Mouse (Mus musculus): ENCODE data around the gene Cdkn2d. TPM values are rescaled to one million over a fixed set of nuclear protein-coding genes. Genes with fewer than 3 reads are reported as not detected.
A peak's percentile ranks its signal among the peaks of the same experiment; 100 is the strongest.

The Cdkn2d gene
- polyA plus RNA-seq, 1 experiment from 2014 or later, result 101 TPM

DNA sequence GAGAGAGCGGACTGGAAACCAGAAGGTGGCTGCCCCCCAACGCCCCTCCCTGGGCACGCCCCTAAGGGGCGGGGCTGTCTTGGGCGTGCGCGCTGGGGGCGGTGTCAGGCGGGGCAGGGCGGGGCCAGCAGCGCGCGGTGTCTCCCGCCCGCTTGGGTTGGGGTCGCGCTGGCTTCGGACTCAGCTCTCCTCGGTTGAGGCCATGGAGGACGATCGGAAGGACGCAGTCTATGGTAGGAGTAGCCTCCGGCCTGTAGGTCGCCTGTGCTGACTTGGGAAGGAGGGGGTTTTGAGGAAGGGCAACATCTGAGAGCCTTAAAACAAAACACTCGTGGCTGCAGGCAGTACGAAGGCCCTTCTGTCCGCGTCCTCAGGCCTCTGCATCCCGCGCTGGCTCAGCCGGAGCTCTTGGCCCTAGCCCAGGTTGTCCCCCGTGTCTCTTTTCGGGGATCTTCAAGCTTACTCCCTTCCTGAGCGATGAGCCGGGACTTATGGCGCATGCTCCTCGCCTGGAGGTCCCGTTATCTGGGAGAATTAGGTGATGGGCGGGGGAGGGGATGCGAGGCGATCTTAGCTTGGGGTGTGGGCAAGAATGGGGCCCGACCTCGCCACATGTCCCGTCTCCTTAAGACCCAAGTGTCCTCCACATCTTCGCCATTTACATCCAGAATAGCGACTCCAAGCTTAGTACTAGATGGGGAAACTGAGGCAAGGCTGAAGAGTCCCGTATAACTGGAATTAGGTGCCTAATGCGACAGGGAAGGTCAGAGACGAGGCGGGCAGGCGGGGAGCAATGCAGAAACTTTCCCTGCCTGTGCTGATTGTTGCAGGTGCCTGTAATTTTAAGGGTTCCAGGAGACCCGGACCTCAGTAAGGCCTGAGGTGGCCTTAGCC is 29.7 kb upstream of the Cdkn2d start, which contains the start of gene Slc44a2:
Slc44a2 (plus strand) TSS at position 80 of the 894 bp plus-strand sequence.
- Histone ChIP-seq H3K4me2 (ENCODE audit: low read length) (peak within 1 kb of the TSS; percentile 70), H3K27ac (ENCODE audit: low read depth, low read length) (peak within 1 kb of the TSS; percentile 18; the same call in 1 of the 2 replicates), H3K4me1 (ENCODE audit: control insufficient read depth, insufficient read depth, low read length) (peaks cover 12% of the 10 kb centered on the region), H3K9ac (ENCODE audit: low read length) (peak within 1 kb of the TSS; percentile 89), H3K36me3 (ENCODE audit: control insufficient read depth, insufficient read depth, low read length) (no peaks in the 10 kb centered on the region), H3K27me3 (replicated peaks; ENCODE audit: control insufficient read depth, insufficient read depth, low read length) (no peaks in the 10 kb centered on the region), H3K9me3 (replicated peaks; ENCODE audit: control insufficient read depth, low read length) (no peaks in the 10 kb centered on the region), H3K4me3 (ENCODE audit: low read depth, low read length) (peak within 1 kb of the TSS; percentile 83)
- WGBS, result under 1% methylated on average over 52 of the region's 52 CpGs
- DNase-seq (ENCODE audit: low spot score) (peak; percentile 87), ATAC-seq (peak; percentile 96)

DNA sequence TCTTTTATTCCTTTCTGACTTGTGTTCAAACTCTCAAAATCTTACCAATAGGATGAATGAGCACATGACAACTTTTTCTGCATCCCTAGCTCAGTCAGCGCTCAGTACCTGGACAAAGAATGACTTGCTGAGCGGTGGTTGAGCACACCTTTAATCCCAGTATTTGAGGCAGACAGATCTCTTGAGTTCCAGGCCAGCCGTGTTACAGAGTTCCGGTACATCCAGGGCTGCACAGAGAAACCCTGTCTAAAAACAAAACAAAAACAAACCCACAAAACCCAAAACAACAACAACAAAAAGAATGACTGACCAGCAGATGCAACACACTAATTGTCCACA is 29.0 kb upstream of the Cdkn2d start:
- ATAC-seq (peak; percentile 60; the same call in 1 of the 2 replicates), DNase-seq (ENCODE audit: low spot score) (no peak)
- Histone ChIP-seq H3K9ac (ENCODE audit: low read length) (peak overlapping the region; percentile 89), H3K4me2 (ENCODE audit: low read length) (peak overlapping the region; percentile 70), H3K9me3 (replicated peaks; ENCODE audit: control insufficient read depth, low read length) (no peaks in the 10 kb centered on the region), H3K27me3 (replicated peaks; ENCODE audit: control insufficient read depth, insufficient read depth, low read length) (no peaks in the 10 kb centered on the region), H3K4me3 (ENCODE audit: low read depth, low read length) (peak overlapping the region; percentile 83), H3K27ac (ENCODE audit: low read depth, low read length) (no peak overlapping the region), H3K36me3 (ENCODE audit: control insufficient read depth, insufficient read depth, low read length) (no peaks in the 10 kb centered on the region), H3K4me1 (ENCODE audit: control insufficient read depth, insufficient read depth, low read length) (peaks cover 12% of the 10 kb centered on the region)
- 19% methylated on average over 4 of the region's 4 CpGs for WGBS

DNA sequence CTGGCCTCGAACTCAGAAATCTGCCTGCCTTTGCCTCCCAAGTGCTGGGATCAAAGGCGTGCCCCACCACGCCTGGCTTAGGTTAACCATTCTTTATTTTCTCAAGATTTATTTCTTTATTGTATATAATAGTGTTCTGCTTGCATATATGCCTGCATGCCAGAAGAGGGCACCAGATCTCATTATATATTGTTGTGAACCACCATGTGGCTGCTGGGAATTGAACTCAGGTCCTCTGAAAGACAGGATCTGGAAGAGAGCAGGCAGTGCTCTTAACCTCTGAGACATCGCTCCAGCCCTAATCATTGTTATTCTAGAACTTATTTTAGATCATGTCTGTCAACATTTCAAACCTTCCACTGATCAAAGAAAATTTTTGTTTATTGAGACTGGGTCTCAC is 28.3 kb upstream of the Cdkn2d start:
- Histone ChIP-seq H3K4me1 (ENCODE audit: control insufficient read depth, insufficient read depth, low read length) (peaks cover 12% of the 10 kb centered on the region), H3K27me3 (replicated peaks; ENCODE audit: control insufficient read depth, insufficient read depth, low read length) (no peaks in the 10 kb centered on the region), H3K9ac (ENCODE audit: low read length) (no peak overlapping the region), H3K4me2 (ENCODE audit: low read length) (no peak overlapping the region), H3K27ac (ENCODE audit: low read depth, low read length) (no peak overlapping the region), H3K4me3 (ENCODE audit: low read depth, low read length) (no peak overlapping the region), H3K36me3 (ENCODE audit: control insufficient read depth, insufficient read depth, low read length) (no peaks in the 10 kb centered on the region), H3K9me3 (replicated peaks; ENCODE audit: control insufficient read depth, low read length) (no peaks in the 10 kb centered on the region)
- ATAC-seq (no peak), DNase-seq (ENCODE audit: low spot score) (no peak)
- 96% methylated on average over 4 of the region's 4 CpGs for WGBS

DNA sequence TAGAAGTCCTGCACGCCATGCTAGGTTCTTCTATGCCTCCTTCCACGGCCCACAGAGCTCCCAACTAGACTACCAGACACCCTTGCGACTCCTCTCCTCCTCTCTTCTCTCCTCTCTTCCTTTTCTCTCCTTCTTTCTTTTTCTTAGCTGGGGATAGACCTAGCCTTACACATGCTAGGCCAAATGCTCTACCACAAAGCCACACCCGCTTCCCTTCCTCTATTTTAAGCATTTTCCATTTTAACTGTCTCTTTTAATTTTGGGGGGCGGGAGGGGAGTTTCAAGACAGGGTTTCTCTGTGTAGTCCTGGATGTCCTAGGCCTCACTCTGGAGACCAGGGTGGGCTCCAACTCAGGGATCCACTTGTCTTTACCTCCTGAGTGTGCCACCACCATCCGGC is 27.6 kb upstream of the Cdkn2d start:
- ATAC-seq, result no peak
- Histone ChIP-seq H3K9me3 (replicated peaks; ENCODE audit: control insufficient read depth, low read length) (no peaks in the 10 kb centered on the region), H3K27me3 (replicated peaks; ENCODE audit: control insufficient read depth, insufficient read depth, low read length) (no peaks in the 10 kb centered on the region), H3K9ac (ENCODE audit: low read length) (no peak overlapping the region), H3K4me1 (ENCODE audit: control insufficient read depth, insufficient read depth, low read length) (peaks cover 12% of the 10 kb centered on the region), H3K4me2 (ENCODE audit: low read length) (no peak overlapping the region), H3K27ac (ENCODE audit: low read depth, low read length) (no peak overlapping the region), H3K36me3 (ENCODE audit: control insufficient read depth, insufficient read depth, low read length) (no peaks in the 10 kb centered on the region), H3K4me3 (ENCODE audit: low read depth, low read length) (no peak overlapping the region)
- WGBS, result 87% methylated on average over 6 of the region's 6 CpGs
- no peak for DNase-seq (ENCODE audit: low spot score)

DNA sequence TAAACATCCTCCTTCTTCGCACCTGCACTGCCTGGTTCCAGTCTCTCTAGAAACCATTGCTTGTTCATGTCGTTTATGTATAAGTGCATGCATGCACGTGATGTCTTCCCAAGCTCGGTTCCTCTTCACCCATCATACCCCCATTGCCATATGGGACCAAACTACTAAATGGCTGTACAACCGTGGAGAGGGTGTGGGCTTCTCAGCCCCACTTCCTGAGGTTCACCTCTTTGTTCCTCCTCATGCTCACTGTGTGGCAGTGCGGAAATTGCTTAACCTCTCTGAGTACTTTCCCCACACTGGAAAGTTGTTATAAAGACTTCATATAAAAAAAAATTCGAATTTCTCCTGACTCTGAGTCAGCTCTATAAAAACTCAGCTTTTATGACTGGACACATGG is 25.5 kb upstream of the Cdkn2d start:
- no peak for DNase-seq (ENCODE audit: low spot score)
- Histone ChIP-seq H3K36me3 (ENCODE audit: control insufficient read depth, insufficient read depth, low read length) (no peaks in the 10 kb centered on the region), H3K4me3 (ENCODE audit: low read depth, low read length) (no peak overlapping the region), H3K27me3 (replicated peaks; ENCODE audit: control insufficient read depth, insufficient read depth, low read length) (peaks cover 9% of the 10 kb centered on the region), H3K27ac (ENCODE audit: low read depth, low read length) (no peak overlapping the region), H3K9me3 (replicated peaks; ENCODE audit: control insufficient read depth, low read length) (no peaks in the 10 kb centered on the region), H3K9ac (ENCODE audit: low read length) (no peak overlapping the region), H3K4me2 (ENCODE audit: low read length) (no peak overlapping the region), H3K4me1 (ENCODE audit: control insufficient read depth, insufficient read depth, low read length) (peaks cover 8% of the 10 kb centered on the region)
- no peak for ATAC-seq
- 76% methylated on average over 7 of the region's 7 CpGs for WGBS

DNA sequence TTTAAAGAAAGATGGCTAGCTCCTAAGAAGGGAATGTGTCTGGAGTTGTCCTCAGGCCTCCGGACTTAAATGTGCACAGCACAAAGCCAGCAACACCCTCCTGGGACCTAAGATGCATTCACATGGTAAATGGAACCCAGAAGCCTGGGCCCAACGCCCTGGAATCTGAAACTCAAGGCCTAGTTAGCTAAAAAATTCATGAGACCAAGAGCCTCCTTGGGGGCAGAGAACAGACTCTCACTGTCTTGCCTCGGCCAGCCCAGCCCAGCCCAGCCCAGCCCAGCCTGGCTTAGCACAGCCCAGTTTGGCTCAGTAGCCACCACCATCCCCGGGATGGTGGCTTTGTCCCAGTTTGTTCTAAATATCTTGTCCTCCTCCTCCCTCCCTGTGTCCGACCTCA is 24.2 kb upstream of the Cdkn2d start:
- no peaks in the 10 kb centered on the region for H3K9me3 ChIP-seq (replicated peaks; ENCODE audit: control insufficient read depth, low read length)
- H3K4me2 ChIP-seq (ENCODE audit: low read length), result no peak overlapping the region
- WGBS, result 60% methylated on average over 5 of the region's 5 CpGs
- ATAC-seq, result no peak
- no peak overlapping the region for H3K27ac ChIP-seq (ENCODE audit: low read depth, low read length)
- no peak for DNase-seq (ENCODE audit: low spot score)
- H3K36me3 ChIP-seq (ENCODE audit: control insufficient read depth, insufficient read depth, low read length), result no peaks in the 10 kb centered on the region
- peaks cover 14% of the 10 kb centered on the region for H3K27me3 ChIP-seq (replicated peaks; ENCODE audit: control insufficient read depth, insufficient read depth, low read length)
- H3K9ac ChIP-seq (ENCODE audit: low read length), result no peak overlapping the region
- no peak overlapping the region for H3K4me3 ChIP-seq (ENCODE audit: low read depth, low read length)
- peaks cover 2% of the 10 kb centered on the region; the same call in 1 of the 2 replicates for H3K4me1 ChIP-seq (ENCODE audit: control insufficient read depth, insufficient read depth, low read length)

DNA sequence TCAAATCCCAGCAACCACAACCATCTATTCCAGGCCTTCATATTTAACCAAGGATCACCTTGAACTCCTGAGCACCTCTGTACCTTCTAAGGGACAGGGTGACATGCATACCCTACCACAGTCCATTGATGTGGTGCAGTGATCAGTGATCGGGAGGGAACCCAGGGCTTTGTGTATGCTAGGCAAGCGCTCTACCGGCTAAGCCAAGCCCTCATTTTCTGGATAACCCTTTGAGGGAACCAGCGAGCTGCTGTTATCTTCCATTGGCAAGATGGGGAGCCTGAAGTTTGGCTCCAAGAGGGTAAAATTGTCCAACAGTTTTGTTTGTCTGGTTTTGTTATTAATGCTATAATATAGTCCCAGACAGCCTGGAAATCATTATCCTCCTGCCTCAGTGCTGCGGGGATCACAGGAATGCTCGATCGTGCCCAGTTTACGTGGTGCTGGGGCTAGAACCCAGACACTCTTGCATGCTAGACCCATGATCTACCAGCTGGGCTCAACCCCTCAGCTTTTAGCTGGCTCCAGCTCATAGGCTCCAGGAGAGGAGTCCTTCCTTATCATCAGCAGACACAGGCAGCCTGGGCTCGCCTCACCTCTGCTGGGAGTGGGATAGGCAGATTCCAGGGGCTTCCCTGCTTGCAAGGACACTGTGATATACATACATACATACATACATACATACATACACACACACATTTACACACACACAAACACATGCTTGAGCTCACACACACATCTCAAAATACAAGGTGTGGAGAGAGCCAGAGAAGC is 23.3 kb upstream of the Cdkn2d start:
- Histone ChIP-seq H3K9ac (ENCODE audit: low read length) (no peak overlapping the region), H3K36me3 (ENCODE audit: control insufficient read depth, insufficient read depth, low read length) (no peaks in the 10 kb centered on the region), H3K4me3 (ENCODE audit: low read depth, low read length) (no peak overlapping the region), H3K27ac (ENCODE audit: low read depth, low read length) (no peak overlapping the region), H3K27me3 (replicated peaks; ENCODE audit: control insufficient read depth, insufficient read depth, low read length) (peaks cover 14% of the 10 kb centered on the region), H3K9me3 (replicated peaks; ENCODE audit: control insufficient read depth, low read length) (no peaks in the 10 kb centered on the region), H3K4me1 (ENCODE audit: control insufficient read depth, insufficient read depth, low read length) (no peaks in the 10 kb centered on the region), H3K4me2 (ENCODE audit: low read length) (no peak overlapping the region)
- DNase-seq (ENCODE audit: low spot score) (no peak), ATAC-seq (no peak)
- WGBS, result 89% methylated on average over 9 of the region's 9 CpGs

DNA sequence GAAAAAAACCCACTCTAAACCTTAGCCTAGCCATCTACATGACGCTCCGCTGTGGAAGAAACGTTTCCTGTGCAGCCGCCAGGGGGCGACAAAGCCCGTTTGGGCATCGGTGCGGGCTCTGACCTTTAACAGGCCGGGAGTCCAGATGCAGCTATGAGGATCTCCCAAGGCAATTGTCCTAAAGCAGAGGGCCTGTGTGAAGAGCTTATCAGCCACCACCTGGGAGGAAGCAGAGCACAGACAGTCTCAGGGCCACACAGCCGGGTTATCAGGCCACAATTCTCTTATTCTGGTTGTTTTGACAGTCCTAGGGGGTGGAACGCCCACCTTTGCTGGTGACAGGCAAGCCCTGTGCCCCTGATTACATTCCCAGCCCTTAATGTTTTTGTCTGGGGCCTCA is 22.2 kb upstream of the Cdkn2d start:
- H3K4me3 ChIP-seq (ENCODE audit: low read depth, low read length), result no peak overlapping the region
- WGBS, result 9% methylated on average over 11 of the region's 11 CpGs
- H3K9ac ChIP-seq (ENCODE audit: low read length), result no peak overlapping the region
- H3K4me1 ChIP-seq (ENCODE audit: control insufficient read depth, insufficient read depth, low read length), result no peaks in the 10 kb centered on the region
- no peak overlapping the region for H3K27ac ChIP-seq (ENCODE audit: low read depth, low read length)
- H3K4me2 ChIP-seq (ENCODE audit: low read length), result no peak overlapping the region
- H3K9me3 ChIP-seq (replicated peaks; ENCODE audit: control insufficient read depth, low read length), result no peaks in the 10 kb centered on the region
- peaks cover 14% of the 10 kb centered on the region for H3K27me3 ChIP-seq (replicated peaks; ENCODE audit: control insufficient read depth, insufficient read depth, low read length)
- no peaks in the 10 kb centered on the region for H3K36me3 ChIP-seq (ENCODE audit: control insufficient read depth, insufficient read depth, low read length)
- ATAC-seq (peak; percentile 73), DNase-seq (ENCODE audit: low spot score) (peak; percentile 80)

DNA sequence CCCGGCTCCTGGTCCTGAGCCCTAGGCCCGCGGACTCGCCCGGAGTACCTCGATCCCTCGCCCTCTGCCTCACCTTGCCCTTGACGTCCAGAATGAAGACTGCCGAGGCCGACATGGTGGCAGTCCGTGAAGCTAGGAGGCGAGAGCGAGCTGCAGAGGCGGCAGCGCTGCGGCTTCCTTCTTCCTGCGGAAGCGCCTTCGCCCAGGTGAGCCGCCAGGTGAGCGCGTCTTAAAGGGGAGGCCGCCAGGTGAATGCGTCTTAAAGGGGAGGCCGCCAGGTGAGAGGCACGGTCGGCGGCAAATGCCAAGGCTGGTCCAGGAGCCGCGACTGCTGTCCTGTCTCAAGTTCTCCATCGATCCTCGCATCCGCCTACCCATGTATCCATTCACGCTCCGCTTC is 20.9 kb upstream of the Cdkn2d start, which contains the start of gene Ap1m2:
Ap1m2 (minus strand) TSS at position 204 of the 400 bp plus-strand sequence.
- H3K27ac ChIP-seq (ENCODE audit: low read depth, low read length), result no peak within 1 kb of the TSS
- ATAC-seq (no peak), DNase-seq (ENCODE audit: low spot score) (no peak)
- no peak within 1 kb of the TSS for H3K9ac ChIP-seq (ENCODE audit: low read length)
- H3K36me3 ChIP-seq (ENCODE audit: control insufficient read depth, insufficient read depth, low read length), result no peaks in the 10 kb centered on the region
- 10% methylated on average over 35 of the region's 35 CpGs for WGBS
- peaks cover 14% of the 10 kb centered on the region for H3K27me3 ChIP-seq (replicated peaks; ENCODE audit: control insufficient read depth, insufficient read depth, low read length)
- 0 out of 2 replicates have a peak within 1 kb of the TSS, but pooled peaks have one; percentile 3 for H3K4me3 ChIP-seq (ENCODE audit: low read depth, low read length)
- H3K4me1 ChIP-seq (ENCODE audit: control insufficient read depth, insufficient read depth, low read length), result no peaks in the 10 kb centered on the region
- no peaks in the 10 kb centered on the region for H3K9me3 ChIP-seq (replicated peaks; ENCODE audit: control insufficient read depth, low read length)
- no peak within 1 kb of the TSS for H3K4me2 ChIP-seq (ENCODE audit: low read length)

Data from forebrain, embryonic 14.5 days (tissue).